Mouse (Mus musculus) urinary bladder, postnatal 4 days (tissue): ENCODE results near the gene Clic3.
A peak's percentile ranks its signal among the peaks of the same experiment; 100 is the strongest.

ENCODE experiments used
- DNase-seq, 2 experiments: peaks; one replicate each; pipeline ENCODE4 v3.0.0; 2021 to 2022; ENCODE audit warnings: low spot score in 2 of 2

Gene Clic3

DNA sequence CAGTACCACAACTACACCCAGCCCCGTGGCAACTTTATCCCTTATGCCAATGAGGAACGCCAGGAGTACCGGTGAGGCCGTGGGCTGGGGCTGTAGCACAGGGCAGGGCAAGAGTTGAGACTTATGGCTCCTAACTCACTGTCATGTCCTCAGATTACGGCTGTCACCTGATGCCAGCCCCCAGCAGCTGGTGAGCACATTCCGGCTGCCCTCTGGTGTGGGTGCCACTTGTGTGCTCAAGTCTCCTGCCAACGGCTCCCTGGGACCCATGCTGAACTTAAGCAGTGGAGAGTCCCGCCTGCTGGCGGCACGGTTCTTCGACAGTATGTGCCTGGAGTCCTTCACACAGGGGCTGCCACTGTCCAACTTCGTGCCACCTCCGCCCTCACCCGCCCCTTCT is 14.0 kb upstream of the Clic3 start:
- no peak for DNase-seq

GRCm38 (mm10) chr2:25450853-25451647 is 5.6 kb upstream of the Clic3 start:
- DNase-seq = no peak

- DNase-seq = no peak
Observed at GRCm38 (mm10) chr2:25452951-25453350, 3.7 kb upstream of the Clic3 start.

DNA sequence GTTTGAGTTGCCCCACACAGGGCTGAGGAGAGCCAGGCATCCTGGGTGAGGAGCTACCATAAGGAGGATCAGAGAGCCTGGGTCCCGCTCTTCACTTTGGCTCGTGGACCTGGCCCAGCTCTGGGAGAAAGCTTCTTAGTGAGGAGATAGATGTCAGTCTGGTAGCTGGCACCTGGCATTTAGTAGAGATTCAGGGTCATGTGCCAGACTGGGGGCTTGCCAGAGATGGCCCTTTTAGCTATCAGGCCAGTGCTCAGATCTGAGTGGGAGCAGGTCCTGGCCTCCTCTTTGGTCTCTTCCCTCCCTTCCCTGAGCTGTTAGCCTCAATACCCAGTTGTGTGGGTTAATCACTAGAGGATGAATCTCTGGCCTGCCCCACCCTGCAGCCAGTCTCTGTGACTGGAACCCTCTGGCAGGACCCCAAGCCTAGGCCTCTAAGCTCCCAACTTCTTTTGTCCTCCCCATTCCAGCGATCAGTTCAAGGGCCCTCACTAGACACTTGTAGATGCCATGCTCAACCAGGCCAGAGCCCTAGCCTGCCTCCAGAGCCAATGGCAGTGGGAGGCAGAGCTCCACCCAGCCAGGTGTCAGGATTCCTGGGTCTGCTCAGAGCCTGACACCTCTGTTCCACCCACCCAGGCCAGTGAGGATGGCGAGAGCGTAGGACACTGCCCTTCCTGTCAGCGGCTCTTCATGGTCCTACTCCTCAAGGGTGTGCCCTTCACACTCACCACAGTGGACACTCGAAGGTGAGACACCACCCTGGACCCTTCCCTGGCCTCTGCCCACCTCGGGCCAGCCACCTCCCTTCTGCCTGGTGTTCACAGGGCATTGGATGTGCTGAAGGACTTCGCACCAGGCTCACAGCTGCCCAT is 621 bp downstream of the Clic3 start:
- DNase-seq = no peak

GRCm38 (mm10) chr2:25458911-25459310 is 2.3 kb downstream of the Clic3 start:
- DNase-seq = peak; percentile 67 to 80

- no peak for DNase-seq
Observed at GRCm38 (mm10) chr2:25460135-25460534, 3.5 kb downstream of the Clic3 start.

DNA sequence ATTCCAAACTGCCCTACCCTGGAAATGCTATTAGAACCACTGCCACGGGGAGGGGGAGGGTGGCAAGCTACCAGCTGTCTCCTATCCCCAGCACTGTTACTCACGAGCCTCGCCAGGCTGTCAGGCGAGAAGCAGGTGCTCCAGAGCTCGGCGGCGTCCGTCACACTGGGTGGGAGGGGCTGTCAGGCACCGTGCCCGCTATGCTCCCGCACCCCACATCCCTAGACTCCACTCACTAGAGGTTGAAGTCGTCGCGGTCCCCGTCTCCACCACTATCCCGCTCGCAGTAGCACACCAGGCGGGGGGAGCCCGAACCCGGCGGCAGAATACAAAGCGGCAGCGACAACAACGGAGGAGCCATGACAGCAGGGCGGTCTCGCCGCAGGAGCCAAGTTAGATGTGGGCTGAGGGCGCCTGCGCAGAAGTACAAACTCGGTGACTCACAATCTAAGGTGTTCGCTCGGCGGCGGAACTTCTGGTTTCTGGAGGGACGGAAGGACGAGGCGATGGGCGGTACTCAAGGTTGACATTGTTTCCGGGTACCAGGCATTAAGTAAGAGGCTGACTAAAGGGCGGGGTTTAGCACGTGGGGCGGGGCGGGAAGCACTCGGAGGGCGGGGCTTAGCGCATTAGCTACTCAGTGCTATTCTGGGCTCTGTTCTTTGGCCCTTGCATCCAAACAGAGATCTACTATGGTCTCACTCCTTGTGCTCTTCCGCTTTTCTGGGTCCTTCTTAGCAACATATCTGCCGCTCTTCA is 4.1 kb downstream of the Clic3 start, which contains the start of gene Paxx:
Paxx (minus strand) TSS at position 544 of the 759 bp plus-strand sequence.
- peak; percentile 89 to 90 for DNase-seq

- no peak for DNase-seq
Observed at GRCm38 (mm10) chr2:25461407-25461806, 4.8 kb downstream of the Clic3 start.

GRCm38 (mm10) chr2:25463630-25464029 is 7.0 kb downstream of the Clic3 start:
- DNase-seq = no peak

GRCm38 (mm10) chr2:25465256-25465655 is 8.6 kb downstream of the Clic3 start:
- no peak for DNase-seq

DNA sequence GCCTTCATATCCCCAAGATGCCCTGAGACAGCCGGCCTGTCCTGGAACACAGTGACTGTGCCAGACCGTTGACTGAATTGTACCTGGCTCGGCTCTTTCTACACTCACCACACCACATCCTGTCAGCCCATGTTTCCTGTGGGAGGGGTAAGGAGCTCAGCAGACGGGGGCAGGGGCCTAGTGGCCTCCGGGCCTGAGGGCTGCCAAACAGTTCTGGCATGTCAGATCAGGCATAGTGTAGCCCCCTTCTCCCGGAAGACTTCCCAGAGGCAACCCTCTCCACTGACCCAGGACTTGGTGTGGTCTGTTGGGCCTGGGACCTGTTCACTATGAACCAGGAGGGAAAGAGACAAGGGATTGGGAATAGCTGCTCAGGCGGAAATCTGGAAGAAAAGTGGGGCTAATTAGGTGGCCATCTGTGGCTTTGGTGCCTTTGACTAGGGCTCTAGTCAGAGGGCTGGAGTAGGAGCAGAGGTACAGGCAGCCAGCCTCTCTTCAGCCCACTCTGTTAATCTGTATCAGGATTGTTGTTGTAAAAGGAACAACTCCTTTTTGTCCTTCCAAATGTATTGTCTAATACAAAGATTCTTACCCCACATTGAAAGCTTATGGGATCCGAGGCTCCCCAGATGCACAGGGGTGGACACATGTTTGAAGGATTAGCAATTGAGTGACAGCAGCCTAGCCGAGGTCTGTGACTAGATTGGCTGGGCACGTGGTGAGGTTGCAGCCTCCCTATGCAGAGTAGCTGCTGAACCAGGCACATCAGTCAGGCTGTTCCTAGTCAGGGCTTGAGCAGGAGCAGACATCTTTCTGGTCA is 9.4 kb downstream of the Clic3 start:
- DNase-seq = no peak

GRCm38 (mm10) chr2:25467606-25468303 is 11.1 kb downstream of the Clic3 start:
- no peak for DNase-seq

- no peak for DNase-seq
Observed at GRCm38 (mm10) chr2:25468962-25469915, 12.6 kb downstream of the Clic3 start.

DNA sequence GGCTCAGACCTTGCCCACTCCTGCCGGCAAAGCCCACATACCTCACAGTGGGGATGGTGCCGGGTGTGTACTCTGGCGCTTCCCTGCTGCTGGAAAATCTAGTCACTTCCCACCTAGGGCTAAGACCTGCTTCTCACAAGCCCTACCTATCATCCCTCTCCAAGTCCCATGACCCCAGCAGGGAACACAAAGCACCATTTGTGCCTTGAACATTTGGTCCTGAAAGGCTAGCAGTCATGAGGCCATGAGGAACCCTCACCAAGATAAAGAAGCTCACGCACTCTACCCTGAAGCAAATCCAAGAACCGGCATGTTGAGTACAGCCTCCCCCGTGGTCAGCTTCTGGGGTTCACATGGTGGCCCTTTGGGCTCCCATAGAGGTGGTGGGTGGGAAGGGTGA is 13.3 kb downstream of the Clic3 start, which contains the start of gene Ptgds:
Ptgds (minus strand) TSS at position 78 of the 400 bp plus-strand sequence.
- no peak for DNase-seq

DNA sequence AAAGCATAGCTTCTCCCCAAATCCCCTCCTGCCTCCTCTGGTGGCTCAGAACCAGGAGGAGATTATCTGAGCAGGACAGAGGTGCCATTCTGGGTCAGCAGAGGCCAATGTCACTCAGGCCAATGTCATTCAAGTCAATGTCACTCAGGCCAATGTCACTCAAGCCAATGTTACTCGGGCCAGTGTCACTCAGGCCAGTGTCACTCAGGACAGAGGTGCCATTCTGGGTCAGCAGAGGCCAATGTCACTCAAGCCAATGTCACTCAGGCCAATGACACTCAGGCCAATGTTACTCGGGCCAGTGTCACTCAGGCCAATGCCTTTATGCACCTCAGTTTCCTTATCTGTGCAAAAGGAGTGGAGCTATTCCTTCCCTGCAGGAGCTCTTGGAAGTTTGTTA is 15.9 kb downstream of the Clic3 start:
- DNase-seq = no peak

- no peak for DNase-seq
Observed at GRCm38 (mm10) chr2:25477541-25477940, 20.9 kb downstream of the Clic3 start.

- DNase-seq = no peak
Observed at GRCm38 (mm10) chr2:25477967-25478675, 21.5 kb downstream of the Clic3 start.

DNA sequence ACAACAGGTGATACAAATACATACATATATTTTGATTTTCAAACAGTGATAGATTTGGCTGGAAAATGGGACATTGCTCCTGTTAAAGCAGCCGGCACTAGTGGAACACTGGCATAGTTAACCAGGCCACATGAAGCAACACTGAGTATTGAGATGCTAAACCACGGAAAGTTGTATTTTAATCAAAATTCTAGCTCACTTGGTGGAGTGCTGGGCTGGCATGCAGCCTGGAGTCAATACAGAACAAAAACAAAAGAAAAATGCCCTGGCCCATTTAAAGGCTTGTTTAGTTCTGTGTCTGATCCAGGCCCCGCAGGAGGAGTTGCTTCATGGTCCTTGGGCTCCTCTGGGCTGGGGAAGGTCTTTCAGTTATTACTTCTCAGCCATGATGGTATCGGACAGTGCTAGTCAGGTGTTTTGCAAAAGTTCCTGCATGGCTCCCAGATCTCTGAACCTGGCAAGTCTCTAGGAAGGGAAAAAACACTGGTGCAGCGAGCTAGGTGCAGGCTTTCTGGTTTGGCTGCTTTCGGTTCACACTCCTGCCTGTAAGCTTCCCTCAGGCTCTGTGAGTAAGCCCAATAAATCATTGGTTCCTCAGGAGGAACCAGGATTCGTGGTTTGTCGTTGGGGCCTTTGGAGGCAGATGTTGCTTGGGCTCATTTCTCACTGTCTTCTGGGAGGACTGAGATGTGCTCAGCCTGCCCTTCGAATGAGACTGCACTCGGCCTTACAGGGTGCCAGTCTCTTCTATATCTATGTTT is 23.1 kb downstream of the Clic3 start:
- no peak for DNase-seq
